Mouse (Mus musculus): ENCODE data around the gene Rad51. TPM values are rescaled to one million over a fixed set of nuclear protein-coding genes. Genes with fewer than 3 reads are reported as not detected.

The Rad51 gene
- total RNA-seq, 2 experiments from 2014 or later = 14.1 to 16.1 TPM

DNA sequence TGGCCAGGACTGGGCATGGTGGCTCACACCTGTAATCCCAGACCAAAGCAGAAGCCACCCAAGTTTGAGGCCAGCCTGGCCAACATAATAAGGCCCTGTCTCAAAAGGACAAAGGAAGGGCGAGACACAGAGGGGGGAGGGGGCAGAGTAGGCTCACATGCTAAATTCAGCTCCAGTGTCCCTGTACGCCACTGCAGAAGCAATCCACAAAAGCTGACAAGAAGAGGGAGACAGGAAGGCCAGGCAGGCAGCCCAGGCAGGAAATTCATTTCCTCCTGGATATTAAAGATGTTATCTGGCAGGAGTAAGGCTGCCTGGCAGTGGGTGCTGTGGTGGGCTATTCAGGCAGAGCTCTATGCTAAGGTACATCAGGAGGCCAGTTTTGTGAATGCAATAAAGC is 48.7 kb downstream of the Rad51 start:
- no peak for ATAC-seq (replicated peaks; ENCODE audit: low FRiP score, poor library complexity, severe bottlenecking)

DNA sequence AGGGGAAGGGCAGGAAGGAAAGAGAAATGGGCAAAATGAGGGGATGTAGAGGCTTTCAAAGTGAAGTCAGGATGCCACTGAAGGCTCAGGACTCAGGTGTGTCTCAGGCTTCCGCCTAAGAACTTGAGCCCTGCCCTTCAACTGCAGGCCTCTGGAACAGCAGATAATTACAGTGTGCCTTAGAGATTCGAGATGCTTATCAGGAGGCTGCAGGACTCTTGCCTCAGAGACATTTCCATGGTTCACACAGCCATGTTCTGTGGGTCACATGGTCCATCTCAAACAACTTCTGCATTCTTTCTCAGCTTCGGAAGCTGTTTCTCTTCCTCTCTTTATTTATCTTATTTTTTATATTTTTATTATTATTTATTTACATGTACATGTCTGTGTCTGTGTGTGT is 50.5 kb downstream of the Rad51 start:
- no peak for ATAC-seq (replicated peaks; ENCODE audit: low FRiP score, poor library complexity, severe bottlenecking)

DNA sequence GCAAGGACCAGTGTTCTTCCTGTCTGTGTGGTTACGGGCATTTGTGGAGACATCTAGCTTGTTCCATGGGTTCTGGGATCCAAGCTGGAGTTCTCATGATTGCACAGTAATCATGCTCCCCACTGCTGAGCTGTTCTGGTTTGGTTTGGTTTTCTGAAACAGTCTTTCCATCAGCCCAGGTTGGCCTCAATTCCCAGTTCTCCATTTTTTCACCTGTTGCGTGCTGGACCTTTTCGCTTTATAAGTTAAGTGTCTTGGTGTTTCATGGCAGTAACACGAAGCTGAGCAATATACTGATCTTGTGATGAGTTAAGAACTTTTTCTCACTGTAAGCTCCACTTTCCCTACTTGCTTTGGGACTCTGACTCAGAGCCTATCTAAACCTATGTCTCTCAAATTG is 51.4 kb downstream of the Rad51 start:
- ATAC-seq (replicated peaks; ENCODE audit: low FRiP score, poor library complexity, severe bottlenecking) = no peak

DNA sequence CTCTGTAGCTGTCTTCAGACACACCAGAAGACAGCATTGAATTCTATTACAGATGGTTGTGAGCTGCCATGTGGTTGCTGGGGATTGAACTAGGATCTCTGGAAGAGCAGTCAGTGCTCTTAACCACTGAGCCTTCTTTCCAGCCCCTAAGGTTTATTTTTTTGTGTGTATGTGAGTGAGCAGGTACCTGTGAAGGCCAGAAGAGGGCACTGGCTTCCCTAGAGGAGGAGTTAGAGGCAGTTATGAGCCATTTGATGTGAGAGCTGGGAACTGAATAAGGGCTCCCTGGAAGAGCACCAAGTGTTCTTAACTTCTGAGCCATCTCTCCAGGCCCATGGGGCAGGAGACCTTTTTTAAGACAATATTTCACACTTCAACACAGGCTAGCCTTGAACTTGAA is 52.8 kb downstream of the Rad51 start:
- ATAC-seq (replicated peaks; ENCODE audit: low FRiP score, poor library complexity, severe bottlenecking) = no peak

DNA sequence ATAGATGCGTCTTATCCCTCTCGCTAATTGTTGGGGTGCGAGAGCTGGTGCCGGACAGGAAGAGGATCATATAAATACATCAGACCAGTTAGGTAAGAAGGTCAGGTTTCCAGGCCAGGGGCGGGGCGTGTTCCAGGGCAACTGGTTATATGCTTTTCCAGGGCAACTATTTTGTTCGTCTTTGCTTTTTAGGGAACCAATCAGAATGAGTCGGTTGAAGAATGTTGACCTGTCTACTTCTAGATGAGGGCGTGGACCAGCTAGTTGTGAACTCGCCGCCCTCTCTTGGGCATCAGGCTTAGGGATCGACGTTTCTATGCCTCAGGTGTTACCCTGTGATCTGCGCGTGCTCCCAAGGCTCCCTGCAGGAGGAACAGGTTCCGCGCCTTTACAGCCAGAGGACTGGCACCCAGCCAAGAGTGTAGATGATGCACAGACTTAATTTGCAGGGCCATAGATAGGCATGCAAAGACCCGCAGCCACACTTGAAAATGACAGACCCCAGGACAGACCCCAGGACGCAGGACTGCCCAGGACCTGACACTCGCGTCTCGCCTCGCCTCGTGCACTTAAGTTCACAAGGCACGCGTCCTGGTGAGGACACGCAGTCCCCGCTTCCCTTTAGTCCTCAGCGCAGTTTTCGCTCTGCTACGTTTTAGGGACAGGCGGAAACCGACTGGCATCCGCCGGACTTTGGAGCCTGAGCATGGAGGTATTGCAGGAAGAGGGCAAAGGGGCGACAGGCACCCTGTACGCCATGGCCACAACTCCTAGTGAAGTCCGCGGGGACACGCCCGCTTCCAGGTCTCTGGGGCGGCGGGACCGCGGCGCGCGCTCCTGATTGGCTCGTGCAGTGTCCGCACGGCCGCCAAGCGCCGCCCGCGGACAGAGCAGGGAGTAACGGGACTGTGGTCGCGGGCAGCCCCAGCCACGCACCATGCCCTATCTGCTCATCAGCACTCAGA is 54.6 kb downstream of the Rad51 start, which contains the start of gene Gchfr:
TSS of gene Gchfr (plus strand) at position 873 of the 965 bp plus-strand sequence.
- peak; percentile 86 for ATAC-seq (replicated peaks; ENCODE audit: low FRiP score, poor library complexity, severe bottlenecking)

DNA sequence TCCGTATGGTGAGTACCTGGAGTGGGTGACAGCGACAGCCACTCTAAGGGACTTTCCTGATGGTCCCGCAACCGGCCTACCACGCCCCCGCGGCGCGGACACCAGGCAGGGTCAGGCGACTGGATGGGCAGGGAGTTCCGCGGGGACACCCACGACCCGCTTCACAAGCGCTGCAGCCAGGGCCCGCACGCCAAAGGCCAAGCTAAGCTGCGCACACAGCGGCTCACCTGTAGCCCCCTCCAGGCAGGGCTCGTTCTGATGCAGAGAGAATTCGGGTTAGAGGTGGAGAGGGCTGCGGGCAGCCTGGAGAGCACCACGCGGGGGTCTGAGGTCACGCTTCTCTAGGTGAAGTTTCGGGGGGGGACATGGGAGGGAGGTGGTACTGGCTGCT is 55.3 kb downstream of the Rad51 start:
- no peak for ATAC-seq (replicated peaks; ENCODE audit: low FRiP score, poor library complexity, severe bottlenecking)

DNA sequence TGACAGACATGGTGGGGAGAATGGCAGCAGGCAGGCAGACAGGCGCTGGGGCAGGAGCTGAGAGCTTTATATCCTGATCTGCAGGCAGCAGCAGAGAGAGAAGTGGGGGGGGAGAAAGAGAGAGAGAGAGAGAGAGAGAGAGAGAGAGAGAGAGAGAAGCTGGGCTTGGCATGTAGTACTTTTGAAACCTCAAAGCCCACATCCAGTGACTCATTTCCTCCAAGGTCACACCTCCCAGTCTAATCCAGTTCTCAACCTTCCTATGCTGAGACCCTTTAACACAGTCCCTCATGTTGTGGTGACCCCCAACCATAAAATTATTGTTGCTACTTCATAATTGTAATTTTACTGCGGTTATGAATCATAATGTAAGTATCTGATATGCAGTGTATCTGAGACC is 57.7 kb downstream of the Rad51 start:
- ATAC-seq (replicated peaks; ENCODE audit: low FRiP score, poor library complexity, severe bottlenecking) = no peak

DNA sequence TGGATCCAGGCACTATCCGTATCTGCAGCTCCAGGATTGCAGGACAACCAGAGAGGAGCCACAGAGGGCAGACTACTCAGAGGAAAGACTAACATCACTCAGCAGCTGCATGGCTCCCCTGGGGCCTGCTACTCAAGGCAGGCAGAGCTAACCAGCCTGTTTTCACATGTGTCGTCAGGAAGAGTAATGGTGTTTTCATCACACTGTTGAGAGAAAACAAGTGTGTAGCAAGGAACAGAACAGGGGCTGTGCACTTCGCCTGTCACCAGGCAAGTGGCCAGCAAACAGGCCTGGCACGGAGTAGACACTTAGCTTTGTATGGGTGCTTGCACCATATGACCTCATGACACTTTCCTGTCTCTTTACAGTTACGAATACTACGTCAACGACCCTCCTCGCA is 59.0 kb downstream of the Rad51 start:
- no peak for ATAC-seq (replicated peaks; ENCODE audit: low FRiP score, poor library complexity, severe bottlenecking)

DNA sequence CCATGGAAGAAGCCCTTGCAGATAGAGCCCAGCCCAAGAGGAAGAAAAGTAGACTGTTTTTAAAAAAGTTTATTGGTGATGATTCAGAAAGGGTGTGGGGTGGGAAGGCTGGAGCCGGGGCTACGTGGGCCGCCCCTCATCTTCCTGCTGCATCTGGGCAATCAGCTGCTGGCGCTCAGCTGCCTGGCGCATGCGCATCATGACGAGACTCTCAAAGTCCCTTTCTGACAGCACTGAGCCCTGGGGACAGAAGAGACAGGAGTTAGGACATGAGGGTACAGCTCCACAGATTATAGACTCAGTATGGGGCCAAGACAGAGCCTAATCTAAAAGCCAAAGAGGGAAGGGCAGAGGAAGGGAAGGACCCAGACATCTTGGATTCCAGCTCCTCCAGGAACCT is 59.9 kb downstream of the Rad51 start:
- no peak for ATAC-seq (replicated peaks; ENCODE audit: low FRiP score, poor library complexity, severe bottlenecking)

DNA sequence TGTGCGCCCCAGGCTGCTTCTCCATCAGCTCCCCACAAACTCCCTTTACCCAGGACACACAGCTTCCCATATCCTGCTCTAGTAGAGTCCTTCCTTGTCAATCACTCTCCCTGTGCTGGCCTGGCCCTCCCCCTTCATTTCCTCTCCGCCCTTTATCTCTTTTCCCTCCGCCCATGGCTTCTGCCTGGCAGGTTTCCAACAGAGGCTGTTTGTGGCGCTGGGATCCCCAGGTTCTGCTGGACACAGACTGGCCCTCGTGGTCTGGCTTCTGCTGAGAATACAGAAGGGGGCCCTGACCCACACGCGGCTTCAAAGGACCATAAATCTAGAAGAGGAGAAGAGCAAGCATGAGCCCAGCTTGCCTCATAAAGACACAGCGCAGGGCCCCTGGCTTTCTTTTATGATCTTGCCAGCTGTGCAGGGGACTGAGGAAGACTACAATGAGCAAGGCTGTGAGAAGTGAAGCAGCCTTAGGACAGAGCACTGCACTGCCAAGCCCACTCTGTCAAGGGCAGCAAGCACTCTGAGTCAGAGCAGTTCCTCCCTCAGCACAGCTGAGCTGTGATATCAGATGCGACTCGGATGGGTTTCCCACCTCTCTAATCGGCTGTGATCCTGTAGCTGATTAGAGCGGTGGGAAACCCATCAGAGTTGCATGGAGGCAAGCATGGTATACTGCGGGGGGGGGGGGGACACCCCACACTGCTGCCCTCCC is 60.4 kb downstream of the Rad51 start:
- ATAC-seq (replicated peaks; ENCODE audit: low FRiP score, poor library complexity, severe bottlenecking) = peak; percentile 58

DNA sequence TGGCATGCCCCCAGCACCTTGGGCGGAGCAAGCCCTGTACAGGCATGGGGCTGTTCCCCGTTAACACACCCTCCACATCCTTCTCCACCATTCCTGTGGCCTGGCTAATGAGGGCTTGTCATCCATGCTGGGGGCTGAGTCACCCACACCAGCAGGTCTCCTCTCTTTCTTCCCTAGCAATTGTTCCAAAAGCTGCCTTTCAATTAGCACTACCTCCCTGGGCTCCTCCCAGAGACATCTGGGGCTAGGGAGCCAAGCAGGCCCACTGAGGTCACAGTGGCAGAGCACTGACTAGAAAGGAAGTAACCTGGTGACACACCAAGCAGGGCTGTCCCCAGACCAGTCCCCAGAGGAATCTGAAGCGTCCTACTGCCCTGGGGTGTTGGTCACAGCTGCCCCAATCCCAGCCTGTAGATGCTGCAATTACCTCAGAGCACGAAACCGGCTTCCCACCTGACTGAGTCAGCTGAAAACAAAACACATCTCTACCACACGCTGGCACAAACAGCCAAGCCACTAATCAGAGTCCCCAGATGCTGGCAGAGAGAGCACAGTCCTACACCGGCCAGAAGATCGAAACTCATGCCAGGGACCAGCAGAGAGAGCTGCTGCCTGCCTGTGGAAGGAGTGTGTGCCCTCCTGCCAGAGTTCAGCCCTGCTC is 61.5 kb downstream of the Rad51 start, which contains the start of gene Gm14137:
TSS of gene Gm14137 (plus strand) at position 519 of the 661 bp plus-strand sequence.
- ATAC-seq (replicated peaks; ENCODE audit: low FRiP score, poor library complexity, severe bottlenecking) = no peak

DNA sequence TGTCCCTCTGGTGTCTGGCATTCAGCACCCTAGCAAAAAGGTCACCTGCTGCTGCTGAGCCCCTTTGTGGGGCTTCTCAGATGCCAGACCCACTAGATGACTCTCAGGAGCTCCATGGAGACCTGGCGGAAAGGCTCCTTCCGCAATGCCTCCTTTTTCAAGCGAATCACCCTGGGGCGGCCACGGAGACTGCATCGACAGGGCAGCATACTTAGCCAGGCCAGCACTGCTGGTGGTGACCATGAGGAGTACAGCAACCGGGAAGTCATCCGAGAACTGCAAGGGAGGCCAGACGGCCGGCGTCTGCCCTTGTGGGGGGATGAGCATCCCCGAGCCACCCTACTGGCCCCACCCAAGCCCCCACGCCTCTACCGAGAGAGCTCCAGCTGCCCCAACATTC is 62.3 kb downstream of the Rad51 start:
- no peak for ATAC-seq (replicated peaks; ENCODE audit: low FRiP score, poor library complexity, severe bottlenecking)

DNA sequence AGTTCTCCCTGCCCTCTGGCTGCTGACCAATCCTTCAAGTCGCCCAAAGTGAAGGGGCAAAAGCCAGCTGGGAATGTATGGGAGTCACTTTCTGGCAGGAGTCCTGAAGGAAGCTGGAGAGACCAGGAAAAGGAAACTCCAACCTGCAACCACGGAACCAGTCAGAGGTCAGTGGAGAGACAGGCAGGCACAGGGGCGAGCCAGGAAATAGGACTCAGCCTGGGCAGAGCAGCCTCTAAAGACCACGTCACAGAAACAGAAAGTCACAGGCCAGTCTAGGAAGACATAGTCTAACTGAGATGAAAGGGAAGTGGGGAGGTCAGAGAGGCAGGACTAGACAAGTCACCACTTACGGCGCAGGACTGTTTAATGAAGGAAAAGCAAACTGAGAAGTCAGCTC is 63.0 kb downstream of the Rad51 start:
- no peak for ATAC-seq (replicated peaks; ENCODE audit: low FRiP score, poor library complexity, severe bottlenecking)

DNA sequence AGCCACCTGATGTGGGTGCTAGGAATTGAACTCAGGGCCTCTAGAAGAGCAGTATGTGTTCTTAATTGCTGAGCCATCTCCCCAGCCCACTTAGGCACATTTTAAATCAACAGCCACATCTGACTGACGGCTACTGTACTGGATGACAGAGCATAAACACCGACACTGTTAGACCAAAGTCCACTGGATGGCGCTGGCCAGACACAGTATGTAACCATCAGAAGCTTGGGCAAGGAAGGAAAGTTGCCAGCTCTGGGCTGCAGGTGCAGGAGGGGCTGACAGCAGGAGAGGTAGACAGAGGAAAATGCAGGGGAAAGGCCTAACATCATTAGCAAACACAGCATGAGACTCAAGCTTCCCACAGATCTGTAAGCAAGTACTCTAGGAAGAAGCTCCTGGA is 64.2 kb downstream of the Rad51 start:
- ATAC-seq (replicated peaks; ENCODE audit: low FRiP score, poor library complexity, severe bottlenecking) = no peak

DNA sequence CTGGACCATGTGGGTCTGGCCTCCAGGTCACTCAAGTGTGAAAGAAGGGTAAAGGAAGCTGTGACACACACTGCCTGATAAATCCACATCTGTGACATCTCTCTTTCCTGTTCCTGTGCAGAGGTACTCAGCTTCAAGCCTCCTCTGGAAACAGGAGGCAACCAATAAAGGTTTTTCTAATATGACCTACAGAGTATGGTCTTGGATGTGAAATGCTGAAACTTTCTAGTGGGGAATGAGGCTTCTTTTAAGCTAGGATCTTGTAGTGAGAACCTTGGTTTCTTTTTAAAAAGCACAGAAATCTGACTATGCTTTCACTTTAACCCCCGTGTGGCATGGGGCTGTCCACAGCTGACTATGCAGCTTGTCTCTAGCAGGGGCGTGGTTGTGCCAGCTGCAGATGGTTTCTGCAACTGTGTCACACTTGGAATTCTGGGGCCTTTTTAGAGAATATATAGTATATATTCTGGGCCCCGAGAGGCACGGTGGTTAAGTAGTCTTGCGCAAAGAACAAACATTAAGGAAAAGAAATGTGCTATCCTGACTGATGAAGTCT is 64.9 kb downstream of the Rad51 start:
- no peak for ATAC-seq (replicated peaks; ENCODE audit: low FRiP score, poor library complexity, severe bottlenecking)

DNA sequence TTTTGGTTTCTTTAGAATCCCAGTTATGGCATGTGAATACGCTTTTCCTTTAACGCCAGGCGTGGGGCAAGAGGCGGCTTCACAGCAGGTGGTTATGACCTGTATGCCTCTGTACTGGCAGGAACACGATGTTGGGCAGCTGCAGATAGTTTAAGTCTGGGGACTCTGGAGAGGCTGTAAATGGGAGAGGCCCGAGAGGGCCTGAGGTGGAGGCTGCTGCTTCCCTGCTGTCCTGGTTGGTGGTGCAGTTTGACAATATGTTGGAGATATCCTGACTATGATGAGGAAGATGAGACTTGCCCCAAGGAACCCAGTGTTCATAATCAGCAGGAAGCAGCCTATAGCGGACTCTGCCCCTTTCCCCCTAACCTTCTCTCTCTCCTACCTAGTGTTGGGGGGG is 70.3 kb downstream of the Rad51 start:
- ATAC-seq (replicated peaks; ENCODE audit: low FRiP score, poor library complexity, severe bottlenecking) = no peak

DNA sequence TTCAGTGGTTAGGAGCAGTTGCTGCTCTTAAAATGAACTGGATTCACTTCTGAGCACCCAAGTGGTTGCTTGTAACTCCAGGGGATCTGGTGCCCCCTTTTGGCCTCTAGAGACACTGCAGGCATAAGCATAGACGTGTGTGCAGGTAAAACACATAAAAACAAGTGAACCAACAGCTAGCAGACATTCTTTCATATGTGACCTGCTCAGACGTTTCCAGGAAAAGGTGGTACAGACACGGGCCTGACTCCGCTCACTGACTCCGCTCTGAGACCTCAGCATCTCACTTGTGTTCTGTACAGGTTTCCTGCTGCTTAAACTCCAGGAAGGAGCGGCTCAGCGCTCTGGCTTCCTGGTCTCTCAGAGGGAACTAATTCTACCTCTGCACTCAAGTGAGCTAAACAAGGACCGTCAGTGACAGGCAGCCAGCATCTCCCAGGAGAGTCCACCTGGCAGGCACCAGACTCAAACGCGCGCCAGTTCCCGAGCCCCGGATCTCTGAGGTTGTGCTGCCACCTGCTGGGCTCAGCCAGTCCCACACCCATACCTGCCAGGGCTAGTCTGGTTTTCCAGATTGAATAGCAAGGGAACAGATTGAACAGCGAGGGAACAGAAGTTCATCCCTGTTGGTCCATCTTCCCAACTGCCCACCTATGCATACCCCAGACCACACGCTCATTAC is 76.6 kb downstream of the Rad51 start:
- ATAC-seq (replicated peaks; ENCODE audit: low FRiP score, poor library complexity, severe bottlenecking) = peak; percentile 95

DNA sequence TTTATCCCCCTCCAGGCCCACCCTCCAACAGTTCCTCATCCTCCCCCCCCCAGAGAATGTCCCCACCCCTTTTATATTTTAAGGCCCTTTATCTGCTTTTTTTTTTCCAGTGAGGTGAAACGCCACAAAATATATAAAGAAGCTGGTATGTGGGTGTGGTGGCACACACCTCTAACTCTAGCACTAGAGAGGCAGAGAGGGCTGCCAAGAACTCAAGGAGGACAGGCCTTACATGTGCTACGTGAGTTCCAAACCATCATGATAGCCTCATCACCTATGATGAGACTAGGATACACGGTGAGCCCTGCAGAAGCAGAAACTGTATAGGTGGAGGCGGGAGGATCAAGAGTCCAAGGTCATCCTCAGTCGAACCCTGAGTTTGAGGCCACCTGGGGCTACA is 78.4 kb downstream of the Rad51 start:
- no peak for ATAC-seq (replicated peaks; ENCODE audit: low FRiP score, poor library complexity, severe bottlenecking)

DNA sequence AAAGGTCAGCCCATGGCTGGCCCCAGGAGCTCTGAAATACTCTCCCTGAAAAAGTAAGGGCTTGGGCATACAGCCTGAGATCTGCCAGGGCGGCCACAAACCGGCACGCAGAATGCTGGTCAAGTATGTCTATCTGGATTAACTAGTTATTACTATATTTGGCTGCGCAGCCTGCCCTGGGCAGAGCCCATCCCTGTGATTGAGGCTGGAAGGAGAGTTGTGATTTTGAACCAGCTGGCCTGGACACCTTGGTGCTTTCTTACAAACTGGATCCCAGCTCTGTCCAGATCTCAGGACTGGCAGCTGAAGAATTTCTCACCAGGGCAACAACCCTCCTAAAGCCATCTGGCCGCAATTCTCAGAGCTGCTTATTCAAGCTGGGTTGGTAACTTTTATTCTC is 81.5 kb downstream of the Rad51 start:
- ATAC-seq (replicated peaks; ENCODE audit: low FRiP score, poor library complexity, severe bottlenecking) = no peak
